Mouse (Mus musculus) CD4-positive, CD25-positive, alpha-beta regulatory T cell, adult 2 months (primary cell): ENCODE data around the gene Bcl11b.

Experiments used
- DNase-seq: peaks from one replicate; pipeline ENCODE4 v3.0.0-alpha.2; 2012; ENCODE audit warnings: low read depth, low spot score

Bcl11b gene

GRCm38 (mm10) chr12:107998746-107999145 is 4.7 kb downstream of the Bcl11b start:
- DNase-seq = peak; percentile 96

- DNase-seq = peak; percentile 47
Measured at GRCm38 (mm10) chr12:107997901-107998300, 5.5 kb downstream of the Bcl11b start.

- peak; percentile 40 for DNase-seq
Measured at GRCm38 (mm10) chr12:107997241-107997640, 6.2 kb downstream of the Bcl11b start.

- DNase-seq = peak; percentile 39
Measured at GRCm38 (mm10) chr12:107996773-107997172, 6.6 kb downstream of the Bcl11b start.

- peak; percentile 72 for DNase-seq
Measured at GRCm38 (mm10) chr12:107996216-107996615, 7.2 kb downstream of the Bcl11b start.

- peak; percentile 60 for DNase-seq
Measured at GRCm38 (mm10) chr12:107994421-107994820, 9.0 kb downstream of the Bcl11b start.

- DNase-seq = peak; percentile 91
Measured at GRCm38 (mm10) chr12:107993029-107993428, 10.4 kb downstream of the Bcl11b start.

- DNase-seq = peak; percentile 66
Measured at GRCm38 (mm10) chr12:107991191-107991590, 12.2 kb downstream of the Bcl11b start.

- no peak for DNase-seq
Measured at GRCm38 (mm10) chr12:107983211-107983610, 20.2 kb downstream of the Bcl11b start.

GRCm38 (mm10) chr12:107982306-107982705 is 21.1 kb downstream of the Bcl11b start:
- DNase-seq = peak; percentile 75

- DNase-seq = no peak
Measured at GRCm38 (mm10) chr12:107981231-107981630, 22.2 kb downstream of the Bcl11b start.

GRCm38 (mm10) chr12:107980261-107980961 is 23.0 kb downstream of the Bcl11b start:
- peak; percentile 57 for DNase-seq

- no peak for DNase-seq
Measured at GRCm38 (mm10) chr12:107979710-107980260, 23.6 kb downstream of the Bcl11b start.

- no peak for DNase-seq
Measured at GRCm38 (mm10) chr12:107978736-107979255, 24.6 kb downstream of the Bcl11b start.

GRCm38 (mm10) chr12:107978063-107978462 is 25.3 kb downstream of the Bcl11b start:
- peak; percentile 66 for DNase-seq

GRCm38 (mm10) chr12:107977534-107977933 is 25.9 kb downstream of the Bcl11b start:
- DNase-seq = peak; percentile 70

GRCm38 (mm10) chr12:107977086-107977485 is 26.3 kb downstream of the Bcl11b start:
- DNase-seq = peak; percentile 61

- peak; percentile 66 for DNase-seq
Measured at GRCm38 (mm10) chr12:107976571-107977001, 26.8 kb downstream of the Bcl11b start.

GRCm38 (mm10) chr12:107975897-107976570 is 27.4 kb downstream of the Bcl11b start:
- DNase-seq = peak; percentile 62

GRCm38 (mm10) chr12:107975479-107975896 is 27.9 kb downstream of the Bcl11b start:
- peak; percentile 65 for DNase-seq

GRCm38 (mm10) chr12:107974504-107974903 is 28.9 kb downstream of the Bcl11b start:
- DNase-seq = peak; percentile 66

- DNase-seq = peak; percentile 56
Measured at GRCm38 (mm10) chr12:107973556-107974140, 29.8 kb downstream of the Bcl11b start.
